Mouse (Mus musculus) kidney, embryonic 15.5 days (tissue): Measurements from ENCODE around the gene Esd. TPM values are rescaled to one million over a fixed set of nuclear protein-coding genes. Genes with fewer than 3 reads are reported as not detected.

Experiments
- ATAC-seq: fragments of 200-750 bp; cut with Nextera tagmentation; replicated peaks from 2 replicates; pipeline ENCODE4 v1.8.0; 2017; ENCODE audit warnings: moderate TSS enrichment; ENCODE audit not compliant: low FRiP score
- H3K27ac ChIP-seq: fragments of 300-500 bp; sonication (generic); 2 replicates; pipeline ENCODE4 v1.5.1; 2015; ENCODE audit warnings: mild to moderate bottlenecking, inconsistent platforms
- H3K27me3 ChIP-seq: fragments of 300-500 bp; sonication (generic); 2 replicates; pipeline ENCODE4 v1.6.1; 2015; ENCODE audit warnings: inconsistent platforms
- H3K36me3 ChIP-seq: fragments of 300-500 bp; sonication (generic); 2 replicates; pipeline ENCODE4 v1.6.1; 2015; ENCODE audit warnings: inconsistent platforms
- H3K4me1 ChIP-seq: fragments of 300-500 bp; sonication (generic); 2 replicates; pipeline ENCODE4 v1.6.1; 2015; ENCODE audit warnings: inconsistent platforms
- H3K4me2 ChIP-seq: fragments of 300-500 bp; sonication (generic); 2 replicates; pipeline ENCODE4 v1.6.1; 2015; ENCODE audit warnings: moderate library complexity, mild to moderate bottlenecking, inconsistent platforms
- H3K4me3 ChIP-seq: fragments of 300-500 bp; sonication (generic); replicated peaks from 2 replicates; pipeline ENCODE4 v1.5.1; 2015; ENCODE audit warnings: mild to moderate bottlenecking, inconsistent platforms
- H3K9ac ChIP-seq: fragments of 300-500 bp; sonication (generic); 2 replicates; pipeline ENCODE4 v1.6.1; 2015; ENCODE audit warnings: mild to moderate bottlenecking, inconsistent platforms
- H3K9me3 ChIP-seq: fragments of 300-500 bp; sonication (generic); replicated peaks from 2 replicates; pipeline ENCODE4 v1.6.1; 2016; ENCODE audit warnings: inconsistent platforms
- WGBS: fragments of 180-500 bp; shearing (Covaris S2); methylation state at CpG from one replicate; pipeline ENCODE4 v1.1.7; 2015; ENCODE audit warnings: mixed read lengths; 5-methylcytosine and 5-hydroxymethylcytosine counted together
- polyA plus RNA-seq: library from polyadenylated mRNA; unstranded; fragments of >200 nt; fragmentation: Nextera tagmentation; extraction: Ambion mirVana; gene quantifications from 2 replicates; pipeline ENCODE4 v1.2.1, GENCODE M21; 2015

Gene Esd
- polyA plus RNA-seq, 1 experiment from 2014 or later, result 425 TPM

GRCm38 (mm10) chr14:74736850-74737249, 4.8 kb downstream of the Esd start:
- 98% methylated on average over 6 of the region's 6 CpGs for WGBS
- Histone ChIP-seq H3K27me3 (no peaks in the 10 kb centered on the region), H3K36me3 (peaks cover 64% of the 10 kb centered on the region), H3K27ac (no peak overlapping the region), H3K4me1 (peaks cover 18% of the 10 kb centered on the region), H3K4me3 (no peak overlapping the region), H3K4me2 (no peak overlapping the region), H3K9me3 (no peaks in the 10 kb centered on the region), H3K9ac (no peak overlapping the region)
- ATAC-seq, result no peak

GRCm38 (mm10) chr14:74764191-74764918, 32.3 kb downstream of the Esd start:
- Histone ChIP-seq H3K27ac (no peak overlapping the region), H3K36me3 (peaks cover 35% of the 10 kb centered on the region), H3K4me1 (no peaks in the 10 kb centered on the region), H3K9me3 (no peaks in the 10 kb centered on the region), H3K4me2 (no peak overlapping the region), H3K4me3 (no peak overlapping the region), H3K27me3 (no peaks in the 10 kb centered on the region), H3K9ac (no peak overlapping the region)
- WGBS, result 60% methylated on average over 10 of the region's 10 CpGs
- peak; percentile 46; the same call in 1 of the 2 replicates for ATAC-seq

GRCm38 (mm10) chr14:74767892-74768291, 35.8 kb downstream of the Esd start:
- no peak for ATAC-seq
- no peak overlapping the region for H3K4me2 ChIP-seq
- no peaks in the 10 kb centered on the region for H3K9me3 ChIP-seq
- 86% methylated on average over 1 of the region's 1 CpGs for WGBS
- H3K36me3 ChIP-seq, result peaks cover 57% of the 10 kb centered on the region
- no peaks in the 10 kb centered on the region for H3K4me1 ChIP-seq
- H3K4me3 ChIP-seq, result no peak overlapping the region
- no peak overlapping the region for H3K27ac ChIP-seq
- H3K9ac ChIP-seq, result no peak overlapping the region
- H3K27me3 ChIP-seq, result no peaks in the 10 kb centered on the region

- no peak overlapping the region for H3K4me3 ChIP-seq
- H3K9ac ChIP-seq, result no peak overlapping the region
- 79% methylated on average over 10 of the region's 10 CpGs for WGBS
- no peaks in the 10 kb centered on the region for H3K27me3 ChIP-seq
- peaks cover 60% of the 10 kb centered on the region for H3K36me3 ChIP-seq
- H3K4me2 ChIP-seq, result no peak overlapping the region
- H3K27ac ChIP-seq, result no peak overlapping the region
- ATAC-seq, result no peak
- no peaks in the 10 kb centered on the region for H3K9me3 ChIP-seq
- H3K4me1 ChIP-seq, result no peaks in the 10 kb centered on the region
Measured at GRCm38 (mm10) chr14:74774046-74774619, 42.0 kb downstream of the Esd start.

GRCm38 (mm10) chr14:74784243-74784934, 52.3 kb downstream of the Esd start:
- ATAC-seq, result no peak
- Histone ChIP-seq H3K4me2 (no peak overlapping the region), H3K36me3 (peaks cover 34% of the 10 kb centered on the region), H3K27ac (no peak overlapping the region), H3K4me1 (peaks cover 4% of the 10 kb centered on the region), H3K27me3 (no peaks in the 10 kb centered on the region), H3K9me3 (no peaks in the 10 kb centered on the region), H3K9ac (no peak overlapping the region), H3K4me3 (no peak overlapping the region)
- WGBS, result 84% methylated on average over 11 of the region's 11 CpGs

GRCm38 (mm10) chr14:74787717-74788116, 55.6 kb downstream of the Esd start:
- H3K4me1 ChIP-seq, result peaks cover 12% of the 10 kb centered on the region
- no peak overlapping the region for H3K4me3 ChIP-seq
- peaks cover 36% of the 10 kb centered on the region for H3K36me3 ChIP-seq
- no peak for ATAC-seq
- no peaks in the 10 kb centered on the region for H3K9me3 ChIP-seq
- no peak overlapping the region for H3K9ac ChIP-seq
- H3K27me3 ChIP-seq, result no peaks in the 10 kb centered on the region
- no peak overlapping the region for H3K27ac ChIP-seq
- H3K4me2 ChIP-seq, result no peak overlapping the region
- WGBS, result 74% methylated on average over 3 of the region's 3 CpGs

- H3K27me3 ChIP-seq, result no peaks in the 10 kb centered on the region
- ATAC-seq, result no peak
- no peak overlapping the region for H3K4me3 ChIP-seq
- no peak overlapping the region for H3K4me2 ChIP-seq
- peaks cover 39% of the 10 kb centered on the region for H3K36me3 ChIP-seq
- peaks cover 12% of the 10 kb centered on the region for H3K4me1 ChIP-seq
- H3K27ac ChIP-seq, result no peak overlapping the region
- H3K9ac ChIP-seq, result no peak overlapping the region
- 76% methylated on average over 8 of the region's 8 CpGs for WGBS
- H3K9me3 ChIP-seq, result no peaks in the 10 kb centered on the region
Measured at GRCm38 (mm10) chr14:74788766-74789165, 56.7 kb downstream of the Esd start.

- 74% methylated on average over 5 of the region's 5 CpGs for WGBS
- H3K9me3 ChIP-seq, result no peaks in the 10 kb centered on the region
Measured at GRCm38 (mm10) chr14:74790535-74790934, 58.4 kb downstream of the Esd start.

GRCm38 (mm10) chr14:74792793-74793192, 60.7 kb downstream of the Esd start:
- Histone ChIP-seq H3K27me3 (no peaks in the 10 kb centered on the region), H3K4me3 (no peak overlapping the region), H3K4me2 (no peak overlapping the region), H3K9me3 (no peaks in the 10 kb centered on the region), H3K36me3 (peaks cover 48% of the 10 kb centered on the region), H3K4me1 (peaks cover 12% of the 10 kb centered on the region), H3K27ac (no peak overlapping the region), H3K9ac (no peak overlapping the region)
- 84% methylated on average over 6 of the region's 6 CpGs for WGBS
- ATAC-seq, result no peak

More at GRCm38 (mm10) chr14:74790535-74790934, 58.4 kb downstream of the Esd start:
- Histone ChIP-seq H3K4me3 (no peak overlapping the region), H3K4me1 (peaks cover 12% of the 10 kb centered on the region), H3K4me2 (no peak overlapping the region), H3K36me3 (peaks cover 42% of the 10 kb centered on the region), H3K27ac (no peak overlapping the region), H3K27me3 (no peaks in the 10 kb centered on the region), H3K9ac (no peak overlapping the region)
- no peak for ATAC-seq

- no peak overlapping the region for H3K4me2 ChIP-seq
- H3K36me3 ChIP-seq, result peaks cover 63% of the 10 kb centered on the region
- no peak overlapping the region for H3K9ac ChIP-seq
- no peak overlapping the region for H3K27ac ChIP-seq
- H3K9me3 ChIP-seq, result no peaks in the 10 kb centered on the region
- ATAC-seq, result no peak
- WGBS, result 53% methylated on average over 12 of the region's 12 CpGs
- H3K4me3 ChIP-seq, result no peak overlapping the region
- no peaks in the 10 kb centered on the region for H3K27me3 ChIP-seq
- peaks cover 3% of the 10 kb centered on the region; the same call in 1 of the 2 replicates for H3K4me1 ChIP-seq
Measured at GRCm38 (mm10) chr14:74794931-74795330, 62.8 kb downstream of the Esd start.

- H3K36me3 ChIP-seq, result peaks cover 83% of the 10 kb centered on the region
- ATAC-seq, result no peak
- no peaks in the 10 kb centered on the region for H3K4me1 ChIP-seq
- H3K27me3 ChIP-seq, result no peaks in the 10 kb centered on the region
- H3K4me3 ChIP-seq, result no peak overlapping the region
- no peak overlapping the region for H3K27ac ChIP-seq
- peaks cover 8% of the 10 kb centered on the region; the same call in 1 of the 2 replicates for H3K9me3 ChIP-seq
- H3K4me2 ChIP-seq, result no peak overlapping the region
- H3K9ac ChIP-seq, result no peak overlapping the region
- WGBS, result 68% methylated on average over 10 of the region's 10 CpGs
Measured at GRCm38 (mm10) chr14:74797386-74798062, 65.4 kb downstream of the Esd start.
